Mouse (Mus musculus): Measurements from ENCODE around the gene Tbxas1. TPM values are rescaled to one million over a fixed set of nuclear protein-coding genes. Genes with fewer than 3 reads are reported as not detected.

Tbxas1 gene
- polyA plus RNA-seq, 1 experiment from 2014 or later = 1.8 TPM

- Histone ChIP-seq H3K9me3 (no peaks in the 10 kb centered on the region), H3K4me1 (peaks cover 9% of the 10 kb centered on the region; the same call in 1 of the 2 replicates), H3K9ac (no peak overlapping the region), H3K36me3 (replicated peaks) (no peaks in the 10 kb centered on the region), H3K27me3 (no peaks in the 10 kb centered on the region), H3K4me3 (replicated peaks) (no peak overlapping the region), H3K4me2 (no peak overlapping the region), H3K27ac (no peak overlapping the region)
- ATAC-seq (ENCODE audit: low FRiP score) = no peak
- WGBS = 88% methylated on average over 2 of the region's 2 CpGs
Observed at GRCm38 (mm10) chr6:38956641-38957040, 81.4 kb downstream of the Tbxas1 start.

GRCm38 (mm10) chr6:38957246-38957645 is 82.0 kb downstream of the Tbxas1 start:
- Histone ChIP-seq H3K4me3 (replicated peaks) (no peak overlapping the region), H3K4me2 (no peak overlapping the region), H3K36me3 (replicated peaks) (no peaks in the 10 kb centered on the region), H3K4me1 (peaks cover 9% of the 10 kb centered on the region; the same call in 1 of the 2 replicates), H3K9ac (no peak overlapping the region), H3K27ac (no peak overlapping the region), H3K9me3 (no peaks in the 10 kb centered on the region), H3K27me3 (no peaks in the 10 kb centered on the region)
- no peak for ATAC-seq (ENCODE audit: low FRiP score)
- WGBS = 79% methylated on average over 5 of the region's 5 CpGs

GRCm38 (mm10) chr6:38959502-38959901 is 84.3 kb downstream of the Tbxas1 start:
- 90% methylated on average over 9 of the region's 9 CpGs for WGBS
- ATAC-seq (ENCODE audit: low FRiP score) = no peak

GRCm38 (mm10) chr6:38960367-38960766 is 85.2 kb downstream of the Tbxas1 start:
- no peak for ATAC-seq (ENCODE audit: low FRiP score)
- no peak overlapping the region for H3K27ac ChIP-seq
- H3K36me3 ChIP-seq (replicated peaks) = no peaks in the 10 kb centered on the region
- no peak overlapping the region for H3K9ac ChIP-seq
- no peaks in the 10 kb centered on the region for H3K27me3 ChIP-seq
- WGBS = 85% methylated on average over 3 of the region's 3 CpGs
- no peak overlapping the region for H3K4me3 ChIP-seq (replicated peaks)
- H3K4me1 ChIP-seq = peaks cover 9% of the 10 kb centered on the region; the same call in 1 of the 2 replicates
- H3K4me2 ChIP-seq = no peak overlapping the region
- no peaks in the 10 kb centered on the region for H3K9me3 ChIP-seq

More at GRCm38 (mm10) chr6:38959502-38959901, 84.3 kb downstream of the Tbxas1 start:
- Histone ChIP-seq H3K36me3 (replicated peaks) (no peaks in the 10 kb centered on the region), H3K27ac (no peak overlapping the region), H3K27me3 (no peaks in the 10 kb centered on the region), H3K4me1 (peaks cover 9% of the 10 kb centered on the region; the same call in 1 of the 2 replicates), H3K4me2 (no peak overlapping the region), H3K9me3 (no peaks in the 10 kb centered on the region), H3K9ac (no peak overlapping the region), H3K4me3 (replicated peaks) (no peak overlapping the region)

GRCm38 (mm10) chr6:38960791-38961426 is 85.7 kb downstream of the Tbxas1 start:
- WGBS = 73% methylated on average over 12 of the region's 12 CpGs
- H3K27me3 ChIP-seq = no peaks in the 10 kb centered on the region
- H3K9ac ChIP-seq = no peak overlapping the region
- no peaks in the 10 kb centered on the region for H3K9me3 ChIP-seq
- ATAC-seq (ENCODE audit: low FRiP score) = no peak
- H3K4me2 ChIP-seq = no peak overlapping the region
- no peak overlapping the region for H3K27ac ChIP-seq
- H3K36me3 ChIP-seq (replicated peaks) = no peaks in the 10 kb centered on the region
- H3K4me3 ChIP-seq (replicated peaks) = no peak overlapping the region
- H3K4me1 ChIP-seq = peaks cover 9% of the 10 kb centered on the region; the same call in 1 of the 2 replicates

- Histone ChIP-seq H3K4me1 (peaks cover 9% of the 10 kb centered on the region; the same call in 1 of the 2 replicates), H3K36me3 (replicated peaks) (no peaks in the 10 kb centered on the region), H3K4me3 (replicated peaks) (no peak overlapping the region), H3K4me2 (no peak overlapping the region), H3K9me3 (no peaks in the 10 kb centered on the region), H3K27ac (no peak overlapping the region), H3K9ac (no peak overlapping the region), H3K27me3 (no peaks in the 10 kb centered on the region)
- WGBS = 63% methylated on average over 8 of the region's 8 CpGs
- ATAC-seq (ENCODE audit: low FRiP score) = no peak
Observed at GRCm38 (mm10) chr6:38961427-38962033, 86.3 kb downstream of the Tbxas1 start.

- WGBS = 91% methylated on average over 5 of the region's 5 CpGs
- Histone ChIP-seq H3K27ac (no peak overlapping the region), H3K4me2 (no peak overlapping the region), H3K4me3 (replicated peaks) (no peak overlapping the region), H3K36me3 (replicated peaks) (no peaks in the 10 kb centered on the region), H3K9ac (no peak overlapping the region), H3K4me1 (no peaks in the 10 kb centered on the region), H3K9me3 (no peaks in the 10 kb centered on the region), H3K27me3 (no peaks in the 10 kb centered on the region)
- ATAC-seq (ENCODE audit: low FRiP score) = no peak
Observed at GRCm38 (mm10) chr6:38966839-38967238, 91.6 kb downstream of the Tbxas1 start.

- Histone ChIP-seq H3K9ac (no peak overlapping the region), H3K27me3 (no peaks in the 10 kb centered on the region), H3K4me1 (no peaks in the 10 kb centered on the region), H3K4me3 (replicated peaks) (no peak overlapping the region), H3K4me2 (no peak overlapping the region), H3K27ac (no peak overlapping the region), H3K9me3 (no peaks in the 10 kb centered on the region), H3K36me3 (replicated peaks) (no peaks in the 10 kb centered on the region)
- no peak for ATAC-seq (ENCODE audit: low FRiP score)
- 84% methylated on average over 6 of the region's 6 CpGs for WGBS
Observed at GRCm38 (mm10) chr6:38967288-38967687, 92.1 kb downstream of the Tbxas1 start.

GRCm38 (mm10) chr6:38967988-38968387 is 92.8 kb downstream of the Tbxas1 start:
- Histone ChIP-seq H3K4me2 (no peak overlapping the region), H3K27me3 (no peaks in the 10 kb centered on the region), H3K4me1 (no peaks in the 10 kb centered on the region), H3K4me3 (replicated peaks) (no peak overlapping the region), H3K9me3 (no peaks in the 10 kb centered on the region), H3K27ac (no peak overlapping the region), H3K9ac (no peak overlapping the region), H3K36me3 (replicated peaks) (no peaks in the 10 kb centered on the region)
- WGBS = 85% methylated on average over 5 of the region's 5 CpGs
- no peak for ATAC-seq (ENCODE audit: low FRiP score)

- Histone ChIP-seq H3K9ac (no peak overlapping the region), H3K27me3 (no peaks in the 10 kb centered on the region), H3K27ac (no peak overlapping the region), H3K9me3 (no peaks in the 10 kb centered on the region), H3K36me3 (replicated peaks) (no peaks in the 10 kb centered on the region), H3K4me2 (no peak overlapping the region), H3K4me3 (replicated peaks) (no peak overlapping the region), H3K4me1 (no peaks in the 10 kb centered on the region)
- WGBS = 80% methylated on average over 6 of the region's 6 CpGs
- ATAC-seq (ENCODE audit: low FRiP score) = no peak
Observed at GRCm38 (mm10) chr6:38969944-38970740, 94.9 kb downstream of the Tbxas1 start.

- H3K9ac ChIP-seq = no peak overlapping the region
- WGBS = 81% methylated on average over 6 of the region's 6 CpGs
- no peaks in the 10 kb centered on the region for H3K36me3 ChIP-seq (replicated peaks)
- no peaks in the 10 kb centered on the region for H3K9me3 ChIP-seq
- H3K27ac ChIP-seq = no peak overlapping the region
- ATAC-seq (ENCODE audit: low FRiP score) = no peak
- H3K27me3 ChIP-seq = no peaks in the 10 kb centered on the region
- no peak overlapping the region for H3K4me3 ChIP-seq (replicated peaks)
- no peaks in the 10 kb centered on the region for H3K4me1 ChIP-seq
- no peak overlapping the region for H3K4me2 ChIP-seq
Observed at GRCm38 (mm10) chr6:38970759-38971158, 95.6 kb downstream of the Tbxas1 start.

- no peak overlapping the region for H3K9ac ChIP-seq
- H3K27me3 ChIP-seq = no peaks in the 10 kb centered on the region
- H3K36me3 ChIP-seq (replicated peaks) = no peaks in the 10 kb centered on the region
- 65% methylated on average over 1 of the region's 1 CpGs for WGBS
- no peaks in the 10 kb centered on the region for H3K4me1 ChIP-seq
- H3K4me3 ChIP-seq (replicated peaks) = no peak overlapping the region
- no peaks in the 10 kb centered on the region for H3K9me3 ChIP-seq
- no peak overlapping the region for H3K27ac ChIP-seq
- no peak overlapping the region for H3K4me2 ChIP-seq
- ATAC-seq (ENCODE audit: low FRiP score) = no peak
Observed at GRCm38 (mm10) chr6:38972826-38973225, 97.6 kb downstream of the Tbxas1 start.
